Mouse (Mus musculus) kidney, adult 18-20 months (tissue): ENCODE results near the gene Apod.
"Not testable (repeated sequence)": the region's sequence is repeated elsewhere in the genome, so short reads cannot be mapped to it uniquely, and the experiment has no call there.

Experiments
- DNase-seq: peaks from one replicate; pipeline ENCODE4 v3.0.0; 2021

The Apod gene

GRCm38 (mm10) chr16:31320954-31321353 is 6.3 kb upstream of the Apod start:
- no peak for DNase-seq

- DNase-seq: not testable (repeated sequence)
Measured at GRCm38 (mm10) chr16:31319723-31320122, 5.1 kb upstream of the Apod start.

GRCm38 (mm10) chr16:31319316-31319715 is 4.7 kb upstream of the Apod start:
- no peak for DNase-seq

GRCm38 (mm10) chr16:31318418-31318817 is 3.8 kb upstream of the Apod start:
- DNase-seq: no peak

- DNase-seq: peak; percentile 32
Measured at GRCm38 (mm10) chr16:31316246-31317143, 1.9 kb upstream of the Apod start.

GRCm38 (mm10) chr16:31315294-31315693 is 686 bp upstream of the Apod start:
- no peak for DNase-seq

- no peak for DNase-seq
Measured at GRCm38 (mm10) chr16:31313611-31314010, 997 bp downstream of the Apod start.

- DNase-seq: no peak
Measured at GRCm38 (mm10) chr16:31312296-31312695, 2.3 kb downstream of the Apod start.

GRCm38 (mm10) chr16:31305199-31305919 is 9.2 kb downstream of the Apod start:
- no peak for DNase-seq

- DNase-seq: peak; percentile 18
Measured at GRCm38 (mm10) chr16:31303276-31303675, 11.3 kb downstream of the Apod start.

- no peak for DNase-seq
Measured at GRCm38 (mm10) chr16:31300883-31301532, 13.6 kb downstream of the Apod start.

- no peak for DNase-seq
Measured at GRCm38 (mm10) chr16:31300467-31300866, 14.1 kb downstream of the Apod start.

- DNase-seq: no peak
Measured at GRCm38 (mm10) chr16:31299960-31300353, 14.7 kb downstream of the Apod start.

GRCm38 (mm10) chr16:31299164-31299959 is 15.2 kb downstream of the Apod start:
- DNase-seq: no peak

GRCm38 (mm10) chr16:31297113-31297512 is 17.5 kb downstream of the Apod start:
- DNase-seq: no peak

GRCm38 (mm10) chr16:31293761-31294160 is 20.8 kb downstream of the Apod start:
- no peak for DNase-seq

GRCm38 (mm10) chr16:31290751-31291365 is 23.8 kb downstream of the Apod start:
- DNase-seq: peak; percentile 23

GRCm38 (mm10) chr16:31290281-31290680 is 24.3 kb downstream of the Apod start:
- DNase-seq: peak; percentile 82

- no peak for DNase-seq
Measured at GRCm38 (mm10) chr16:31287712-31288111, 26.9 kb downstream of the Apod start.

GRCm38 (mm10) chr16:31286801-31287488 is 27.7 kb downstream of the Apod start:
- DNase-seq: no peak

GRCm38 (mm10) chr16:31281981-31282380 is 32.6 kb downstream of the Apod start:
- peak; percentile 12 for DNase-seq

- DNase-seq: no peak
Measured at GRCm38 (mm10) chr16:31280176-31280575, 34.4 kb downstream of the Apod start.
